Mouse (Mus musculus): Measurements from ENCODE around the gene Lpar2.

DNA sequence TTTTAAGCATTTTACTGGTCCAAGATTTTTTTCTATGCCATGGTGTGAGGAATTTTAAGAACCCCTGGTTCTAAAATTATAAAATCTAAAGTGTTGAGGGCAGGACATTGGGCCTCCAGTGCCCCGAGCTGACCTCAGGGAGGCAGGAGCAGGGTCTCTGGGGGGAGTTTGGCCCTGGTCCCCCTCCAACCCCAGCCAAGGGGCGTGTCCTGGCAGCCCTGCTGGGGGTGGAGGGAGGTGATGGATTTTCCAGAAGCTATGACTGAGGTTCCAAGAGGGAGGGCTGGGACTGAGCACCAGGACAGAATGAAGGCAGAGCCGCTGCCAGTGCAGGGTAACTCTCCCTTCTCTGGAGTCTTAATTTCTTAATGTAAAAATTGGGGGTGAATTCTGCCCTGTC is 55.8 kb downstream of the Lpar2 start:
- TF ChIP-seq CTCF (IDR thresholded peaks at IDR 0.05; ENCODE audit: insufficient read depth, low read depth, low read length) (no peak), POLR2A (IDR thresholded peaks at IDR 0.05; ENCODE audit: insufficient read depth, low read depth, low read length) (no peak)
